In the genomic region with DNA sequence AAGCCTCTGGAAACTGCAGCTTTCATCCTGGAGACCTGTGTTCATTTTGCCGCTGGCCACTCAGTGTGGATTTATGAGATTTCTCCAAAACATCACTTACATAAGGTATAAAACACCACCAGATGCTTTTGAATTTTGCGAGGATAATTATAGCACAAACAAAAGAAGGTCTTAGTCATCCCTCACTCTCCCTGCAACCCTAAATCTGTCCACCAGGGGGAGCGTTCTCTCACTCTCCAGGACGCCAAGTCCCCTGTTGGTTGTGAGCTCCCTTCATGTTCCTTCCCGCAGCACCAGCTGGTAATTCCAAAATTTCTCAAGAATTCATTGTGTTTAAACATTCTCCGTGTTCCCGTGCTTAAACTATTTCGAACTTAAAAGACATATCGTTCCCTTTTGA, we compare ENCODE assay signal across 9 mouse cellular contexts. TPM values are rescaled to one million over a fixed set of nuclear protein-coding genes. Genes with fewer than 3 reads are reported as not detected.
DNase-seq lines count a peak whose midpoint lies in the region; ATAC-seq lines count a peak whose summit lies in the region.
"Had no signal": no experiment of that assay in that cellular context is flagged by ENCODE, and none has a peak within 500 bp of the region (broad histone marks: within the 10 kb centered on the region; RNA-seq: fewer than 3 reads in every experiment).

No protein-coding gene starts in this region.

- peaks cover 12% of the 10 kb centered on the region; the same call in 1 of the 2 replicates for H3K4me1 ChIP-seq in heart, embryonic 12.5 days (replicated peaks)

- 0 out of 2 replicates have a peak, but pooled peaks cover 3% of the 10 kb centered on the region for H3K9me3 ChIP-seq in heart, embryonic 12.5 days (replicated peaks)
- H3K9me3 ChIP-seq: midbrain, embryonic 12.5 days had no signal

- no peaks in the 10 kb centered on the region for H3K27me3 ChIP-seq in heart, embryonic 12.5 days (replicated peaks)

- no peak overlapping the region for H3K27ac ChIP-seq in heart, embryonic 12.5 days (ENCODE audit: poor library complexity, severe bottlenecking)
- H3K27ac ChIP-seq: midbrain, embryonic 12.5 days had no signal

- H3K9ac ChIP-seq in heart, embryonic 12.5 days, result no peak overlapping the region
- H3K9ac ChIP-seq: midbrain, embryonic 12.5 days had no signal

- DNase-seq in heart, adult 11 months, result peak; percentile 94
- peak; percentile 88 for DNase-seq in adrenal gland, postnatal 10 days
- DNase-seq in embryo, embryonic 11.5 days (ENCODE audit: low read depth, low spot score), result peak; percentile 72
- DNase-seq in gastrocnemius, postnatal 36 days, result peak; percentile 56 to 76
- DNase-seq in layer of hippocampus, postnatal 14 days (ENCODE audit: low spot score in 2 of 2), result peak; percentile 87 to 89
- peak; percentile 31 to 66 for DNase-seq in spleen, postnatal 14 days (ENCODE audit: low spot score in 2 of 2)

- H3K4me3 ChIP-seq in heart, embryonic 12.5 days, result no peak overlapping the region
- H3K4me3 ChIP-seq: midbrain, embryonic 12.5 days had no signal

- H3K4me2 ChIP-seq in heart, embryonic 12.5 days, result no peak overlapping the region
- H3K4me2 ChIP-seq: midbrain, embryonic 12.5 days had no signal

- 15% methylated on average over 9 of the region's 9 CpGs for WGBS in heart, embryonic 12.5 days

- no peaks in the 10 kb centered on the region for H3K36me3 ChIP-seq in heart, embryonic 12.5 days
- H3K36me3 ChIP-seq: midbrain, embryonic 12.5 days had no signal

- intact Hi-C loops in gastrocnemius, postnatal 36 days (cut with DNase I), result no loop called here

- ATAC-seq in heart, embryonic 12.5 days (ENCODE audit: insufficient number of reproducible peaks, low FRiP score), result no peak
- peak; percentile 74 for ATAC-seq in megakaryocyte-erythroid progenitor cell, adult 5-6 weeks (replicated peaks; ENCODE audit: low FRiP score, low TSS enrichment, poor library complexity, severe bottlenecking)

RNA-seq across cellular contexts. Expression of a gene that starts 5.4 kb away (rescaled TPM):
- 18.2 and 19.7 TPM in 2 replicates for polyA plus RNA-seq in heart, embryonic 12.5 days (2016; fragmentation: Nextera tagmentation; extraction: Ambion mirVana)
- 10 to 100 TPM; 66.3 to 83.1 TPM for total RNA-seq in adrenal gland, postnatal 10 days (2021)
- 10 to 100 TPM; 27.1 to 28.7 TPM for total RNA-seq in gastrocnemius, postnatal 36 days (2021)
- 10 to 100 TPM; 22.7 to 23.4 TPM for total RNA-seq in layer of hippocampus, postnatal 14 days (2021)
- total RNA-seq in megakaryocyte-erythroid progenitor cell, adult 5-6 weeks (2014; fragmentation: Nextera tagmentation), result 17.0 and 21.1 TPM in 2 replicates
- 10.9 and 14.2 TPM in 2 replicates for total RNA-seq in megakaryocyte-erythroid progenitor cell, adult 5-6 weeks (2017)

RNA-seq across cellular contexts. Expression of a gene that starts 50.2 kb away (rescaled TPM):
- 1.7 and 2.7 TPM in 2 replicates for polyA plus RNA-seq in heart, embryonic 12.5 days (2016; fragmentation: Nextera tagmentation; extraction: Ambion mirVana)
- 1 to 10 TPM; 1.7 to 2.5 TPM for total RNA-seq in adrenal gland, postnatal 10 days (2021)
- under 1 TPM; 0.08 to 0.27 TPM for total RNA-seq in gastrocnemius, postnatal 36 days (2021)
- 10 to 100 TPM; 37.3 to 41.8 TPM for total RNA-seq in layer of hippocampus, postnatal 14 days (2021)
- not detected in 2 replicates for total RNA-seq in megakaryocyte-erythroid progenitor cell, adult 5-6 weeks (2014; fragmentation: Nextera tagmentation)
- not detected in 2 replicates for total RNA-seq in megakaryocyte-erythroid progenitor cell, adult 5-6 weeks (2017)

Comparison
In these comparisons a context has a peak if more than half of its experiments do, and no peak if none do; other contexts are left out.
1. RNA of a gene that starts 50.2 kb away (total RNA-seq): 37.3 to 41.8 TPM in layer of hippocampus, postnatal 14 days; 1.7 to 2.5 TPM in adrenal gland, postnatal 10 days, 0.08 to 0.27 TPM in gastrocnemius, postnatal 36 days and not detected in megakaryocyte-erythroid progenitor cell, adult 5-6 weeks; every median in the first group is over 10 times any median in the second.
2. Peak in every context shown above with its lines, with median percentiles within 50 percentile points of each other: DNase-seq.